Mouse (Mus musculus) layer of hippocampus, adult 2 months (tissue): ENCODE measurements at regions not wholly inside any gene's neighbourhood (a gene's known extent, or its start where the extent isn't known, plus 50 kb on each side); places are given as distances from the start of the nearest gene placed in this dataset.

Experiments used
- DNase-seq, 2 experiments: peaks; one replicate each; pipeline ENCODE4 v3.0.0; 2022; ENCODE audit warnings: low spot score in 2 of 2
- H3K27ac ChIP-seq: fragments of 200-600 bp; 2 replicates; pipeline ENCODE4 v1.8.1; 2022
- H3K4me3 ChIP-seq: fragments of 200-600 bp; 2 replicates; pipeline ENCODE4 v1.8.1; 2022; ENCODE audit warnings: mild to moderate bottlenecking
- CTCF ChIP-seq: fragments of 200-600 bp; conservative IDR thresholded peaks from 2 replicates; pipeline ENCODE4 v1.8.1; 2022; ENCODE audit warnings: antibody characterized with exemption, mild to moderate bottlenecking, moderate library complexity

DNA sequence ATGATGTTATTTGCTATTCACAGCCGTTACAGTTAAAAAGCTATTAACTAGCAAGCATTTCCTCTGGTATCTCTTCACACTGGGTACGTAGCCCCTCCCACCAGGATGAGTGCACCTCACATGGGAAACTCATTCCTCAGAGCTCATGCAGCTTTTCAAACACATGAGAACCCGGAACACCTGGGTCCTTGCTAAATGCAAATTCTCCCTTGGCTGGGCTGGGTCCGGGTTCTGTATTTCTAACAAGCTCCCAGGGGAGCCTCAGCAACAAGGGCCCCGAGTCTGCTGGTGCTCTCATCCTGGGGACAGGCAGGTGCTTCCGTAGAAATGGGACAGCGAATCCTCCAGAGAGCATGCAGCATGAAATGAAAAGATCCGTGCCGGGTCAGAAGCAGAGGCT lies 106.7 kb downstream of the Tle3 start:
- TF ChIP-seq CTCF, result no peak
- H3K4me3 ChIP-seq, result no peak overlapping the region
- DNase-seq, result no peak
- H3K27ac ChIP-seq, result no peak overlapping the region

DNA sequence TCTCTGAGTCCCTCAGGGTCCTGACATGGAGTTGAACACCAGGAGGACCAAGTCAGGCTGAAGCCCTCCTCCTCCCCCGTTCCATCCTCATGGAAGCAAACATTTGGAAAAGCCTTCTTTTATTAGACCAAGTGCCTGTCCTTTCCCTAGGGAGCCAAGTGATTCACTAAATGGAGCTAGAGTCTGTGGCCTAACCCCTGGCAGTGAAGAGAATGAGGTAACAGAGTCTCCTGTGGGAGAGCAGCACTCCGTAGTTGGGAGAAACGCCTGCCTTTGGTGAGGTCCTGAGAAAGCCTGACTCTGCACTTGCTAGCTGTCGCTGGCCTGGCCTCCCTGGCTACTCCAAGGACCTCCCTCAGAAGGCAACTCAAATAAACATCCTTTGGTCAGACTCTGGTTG lies 104.2 kb downstream of the Tle3 start:
- no peak overlapping the region for H3K27ac ChIP-seq
- DNase-seq, result no peak
- TF ChIP-seq CTCF, result no peak
- no peak overlapping the region for H3K4me3 ChIP-seq

DNA sequence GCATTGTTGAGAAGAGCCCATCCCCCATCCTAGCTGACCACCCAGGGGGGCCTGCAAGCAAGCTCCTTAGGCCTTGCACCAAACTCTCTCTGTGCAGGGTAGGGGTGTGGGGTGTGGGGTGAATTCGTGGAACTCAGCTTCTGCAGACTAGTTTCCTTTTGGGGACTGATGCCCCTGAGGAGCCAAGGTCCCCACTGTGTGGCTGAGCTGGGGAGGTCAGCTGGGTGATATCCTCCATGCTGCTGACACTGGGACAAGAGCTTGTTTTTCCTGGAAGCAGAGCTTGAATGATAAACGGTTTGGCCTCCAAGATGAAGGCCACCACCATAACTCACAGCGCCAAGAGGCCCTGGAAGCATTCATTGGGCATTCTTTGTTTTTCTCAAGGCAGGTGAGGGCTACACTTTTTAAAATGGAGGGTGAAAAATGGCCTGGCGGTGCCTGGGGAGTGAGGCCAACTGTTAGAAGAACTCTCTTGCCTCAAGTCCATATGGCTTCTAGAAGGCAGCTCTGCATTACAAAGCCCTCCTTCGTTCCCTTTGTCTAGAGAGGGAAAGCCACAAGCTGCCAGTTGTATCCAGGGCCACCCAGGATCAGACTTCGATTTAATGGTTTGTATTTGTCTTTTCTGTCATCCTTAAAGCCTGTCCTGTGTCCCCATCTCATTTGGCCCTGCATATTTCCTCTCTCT lies 98.8 kb downstream of the Tle3 start:
- TF ChIP-seq CTCF, result no peak
- Histone ChIP-seq H3K27ac (no peak overlapping the region), H3K4me3 (no peak overlapping the region)
- no peak for DNase-seq

DNA sequence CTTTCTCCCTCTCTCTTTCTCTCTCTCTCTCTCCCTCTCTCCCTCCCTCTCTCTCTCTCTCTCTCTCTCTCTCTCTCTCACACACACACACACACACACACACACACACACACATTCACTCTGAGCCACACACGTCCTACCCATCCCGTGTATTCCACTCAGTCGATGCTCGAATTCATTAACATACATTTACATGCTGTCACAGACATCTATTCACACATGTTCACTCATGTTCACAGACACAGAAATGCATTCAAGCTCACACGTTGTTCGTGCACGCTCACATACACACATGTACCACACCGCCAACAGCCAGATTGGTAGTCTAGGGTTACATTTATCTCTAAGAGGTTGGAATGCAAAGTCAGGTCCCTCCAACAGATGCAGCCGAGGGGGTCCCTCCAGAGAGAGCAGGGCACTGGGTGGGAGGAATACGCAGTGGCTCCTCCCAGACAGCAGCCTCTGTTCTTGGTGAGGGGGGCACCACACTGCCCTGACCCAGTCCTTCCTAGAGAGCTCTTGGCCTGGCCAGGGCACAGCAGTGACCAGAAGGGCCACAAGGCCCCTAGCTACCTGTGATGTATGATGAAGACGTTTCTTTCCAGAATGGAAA lies 96.8 kb downstream of the Tle3 start:
- TF ChIP-seq CTCF, result no peak
- no peak for DNase-seq
- Histone ChIP-seq H3K4me3 (no peak overlapping the region), H3K27ac (no peak overlapping the region)

DNA sequence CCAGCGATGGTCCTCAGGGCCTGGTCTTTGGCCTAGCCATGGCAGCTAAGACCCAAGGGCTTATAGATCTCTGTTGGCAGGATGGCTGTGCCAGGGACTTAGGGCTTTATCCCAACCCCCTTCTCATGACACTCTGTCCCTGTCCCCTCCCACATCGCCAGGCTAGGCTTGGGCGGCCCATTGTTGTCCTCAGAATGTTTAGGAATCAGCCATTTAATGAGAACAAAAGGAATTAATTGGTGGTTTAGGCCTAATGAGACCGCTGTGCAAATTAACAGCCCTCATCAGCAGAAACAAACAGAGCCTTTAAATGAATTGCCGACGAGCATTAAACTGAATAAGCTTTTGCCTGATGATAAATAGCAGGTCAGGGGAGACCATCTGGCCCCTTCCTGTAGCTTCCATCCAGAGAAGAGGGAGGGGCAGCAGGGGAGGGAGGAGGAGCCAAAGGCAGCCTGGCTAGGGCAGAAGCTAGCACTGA lies 96.2 kb downstream of the Tle3 start:
- Histone ChIP-seq H3K4me3 (no peak overlapping the region), H3K27ac (no peak overlapping the region)
- no peak for TF ChIP-seq CTCF
- DNase-seq, result peak in 1 of 2 experiments; percentile 20
